Mouse (Mus musculus): ENCODE results near the gene Magi3. TPM values are rescaled to one million over a fixed set of nuclear protein-coding genes. Genes with fewer than 3 reads are reported as not detected.

Gene Magi3
- polyA plus RNA-seq, 1 experiment from 2014 or later, result 7.5 TPM

- peak within 1 kb of the TSS; percentile 67 for H3K4me2 ChIP-seq (replicated peaks)
- no peaks in the 10 kb centered on the region for H3K36me3 ChIP-seq
- peak; percentile 99 for ATAC-seq
- H3K27me3 ChIP-seq (replicated peaks), result no peaks in the 10 kb centered on the region
- peak within 1 kb of the TSS; percentile 97 for H3K27ac ChIP-seq
- H3K9me3 ChIP-seq, result no peaks in the 10 kb centered on the region
- peak within 1 kb of the TSS; percentile 97 for H3K4me3 ChIP-seq (replicated peaks)
- WGBS, result under 1% methylated on average over 70 of the region's 70 CpGs
- peak within 1 kb of the TSS; percentile 86 for H3K9ac ChIP-seq
- H3K4me1 ChIP-seq (replicated peaks), result peaks cover 3% of the 10 kb centered on the region; the same call in 1 of the 2 replicates
Observed at GRCm38 (mm10) chr3:103967861-103968691, 252.1 kb downstream of the Magi3 start, which contains the start of gene Phtf1. TSS of gene Phtf1 (plus strand) at chr3:103968110.

- 20% methylated on average over 2 of the region's 2 CpGs for WGBS
- Histone ChIP-seq H3K27me3 (replicated peaks) (no peaks in the 10 kb centered on the region), H3K4me2 (replicated peaks) (peak overlapping the region; percentile 67), H3K4me3 (replicated peaks) (peak overlapping the region; percentile 97), H3K27ac (no peak overlapping the region), H3K9me3 (no peaks in the 10 kb centered on the region), H3K36me3 (0 out of 2 replicates have a peak, but pooled peaks cover 1% of the 10 kb centered on the region), H3K9ac (peak overlapping the region; percentile 86), H3K4me1 (replicated peaks) (peaks cover 3% of the 10 kb centered on the region; the same call in 1 of the 2 replicates)
- ATAC-seq, result no peak
Observed at GRCm38 (mm10) chr3:103967231-103967630, 252.9 kb downstream of the Magi3 start.

All from intestine, embryonic 15.5 days (tissue).